Mouse (Mus musculus) olfactory bulb, adult 2 months (tissue): Measurements from ENCODE around the gene Gpx3. TPM values are rescaled to one million over a fixed set of nuclear protein-coding genes. Genes with fewer than 3 reads are reported as not detected.

Experiments used
- H3K27ac ChIP-seq: fragments of 200-500 bp; 2 replicates; pipeline ENCODE4 v1.5.1; 2012; ENCODE audit warnings: low read depth, low read length; ENCODE audit not compliant: insufficient read depth
- H3K4me1 ChIP-seq: fragments of 200-500 bp; 2 replicates; pipeline ENCODE4 v1.6.1; 2012; ENCODE audit warnings: low read length; ENCODE audit not compliant: control insufficient read depth, insufficient read depth
- H3K4me3 ChIP-seq: fragments of 200-500 bp; 2 replicates; pipeline ENCODE4 v1.5.1; 2012; ENCODE audit warnings: mild to moderate bottlenecking, low read depth, low read length, moderate library complexity; ENCODE audit not compliant: insufficient read depth
- CTCF ChIP-seq: fragments of 200-500 bp; IDR thresholded peaks from 2 replicates; pipeline ENCODE4 v1.5.1; 2012; ENCODE audit warnings: low read depth, mild to moderate bottlenecking, low read length, moderate library complexity; ENCODE audit not compliant: insufficient read depth
- POLR2A ChIP-seq: fragments of 200-500 bp; IDR thresholded peaks from 2 replicates; pipeline ENCODE4 v1.6.1; 2012; ENCODE audit warnings: mild to moderate bottlenecking, low read depth, low read length, moderate library complexity; ENCODE audit not compliant: insufficient read depth
- WGBS: fragments of 180-500 bp; shearing (Covaris S2); methylation state at CpG from one replicate; pipeline ENCODE4 v1.1.7; 2018; 5-methylcytosine and 5-hydroxymethylcytosine counted together
- polyA plus RNA-seq: library from polyadenylated mRNA; stranded (reverse); fragments of >200 nt; gene quantifications from 2 replicates; pipeline ENCODE4 v1.2.4, GENCODE M21; 2012; ENCODE audit warnings: low replicate concordance; ENCODE audit not compliant: missing spikeins, insufficient read depth, insufficient read length

Gpx3 gene
- polyA plus RNA-seq, 1 experiment, result not detected

GRCm38 (mm10) chr11:54930318-54930979, 28.2 kb downstream of the Gpx3 start:
- no peak overlapping the region for H3K27ac ChIP-seq
- TF ChIP-seq CTCF (peak; percentile 35; the same call in 1 of the 2 replicates), POLR2A (no peak)
- WGBS, result 60% methylated on average over 7 of the region's 7 CpGs

GRCm38 (mm10) chr11:54931405-54932093, 29.3 kb downstream of the Gpx3 start:
- no peak overlapping the region for H3K4me3 ChIP-seq
- no peak overlapping the region for H3K27ac ChIP-seq
- H3K4me1 ChIP-seq, result 0 out of 2 replicates have a peak, but pooled peaks cover 4% of the 10 kb centered on the region
- WGBS, result 62% methylated on average over 5 of the region's 5 CpGs
- no peak for TF ChIP-seq POLR2A
- TF ChIP-seq CTCF, result no peak

More at GRCm38 (mm10) chr11:54930318-54930979, 28.2 kb downstream of the Gpx3 start:
- Histone ChIP-seq H3K4me1 (no peaks in the 10 kb centered on the region), H3K4me3 (no peak overlapping the region)

- no peak overlapping the region for H3K4me3 ChIP-seq
- no peak overlapping the region for H3K27ac ChIP-seq
- 90% methylated on average over 6 of the region's 6 CpGs for WGBS
- no peak for TF ChIP-seq POLR2A
- TF ChIP-seq CTCF, result 0 out of 2 replicates have a peak, but pooled peaks have one; percentile 12
- 0 out of 2 replicates have a peak, but pooled peaks cover 4% of the 10 kb centered on the region for H3K4me1 ChIP-seq
These were observed 30.3 kb downstream of the Gpx3 start for GRCm38 (mm10) chr11:54932540-54932939.

DNA sequence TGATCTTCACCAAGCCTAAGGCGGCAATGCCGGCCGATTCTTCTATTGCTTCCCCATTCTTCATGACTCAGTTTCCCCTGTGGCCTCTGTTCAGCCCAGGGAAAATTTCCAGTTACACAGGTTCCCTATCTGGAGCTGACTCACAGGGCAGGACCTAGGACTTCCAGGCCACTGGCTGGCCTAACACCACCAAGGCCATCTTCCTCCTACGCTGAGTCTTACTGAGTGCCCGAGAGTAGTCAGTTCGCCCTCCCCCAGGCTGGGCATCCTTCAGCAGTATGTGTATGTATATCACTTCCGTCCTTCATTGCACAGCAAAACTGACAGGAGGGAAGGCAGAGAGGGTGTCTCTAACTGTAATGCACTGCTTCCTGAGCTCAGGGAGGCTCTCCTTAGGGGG, 31.9 kb downstream of the Gpx3 start:
- no peak for TF ChIP-seq POLR2A
- TF ChIP-seq CTCF, result no peak
- 0 out of 2 replicates have a peak, but pooled peaks cover 4% of the 10 kb centered on the region for H3K4me1 ChIP-seq
- WGBS, result 98% methylated on average over 7 of the region's 7 CpGs
- H3K4me3 ChIP-seq, result no peak overlapping the region
- no peak overlapping the region for H3K27ac ChIP-seq

- 55% methylated on average over 12 of the region's 12 CpGs for WGBS
- Histone ChIP-seq H3K4me3 (no peak overlapping the region), H3K27ac (no peak overlapping the region), H3K4me1 (peaks cover 17% of the 10 kb centered on the region)
- TF ChIP-seq POLR2A, result no peak
- no peak for TF ChIP-seq CTCF
These were observed 34.0 kb downstream of the Gpx3 start for GRCm38 (mm10) chr11:54936035-54936770.

DNA sequence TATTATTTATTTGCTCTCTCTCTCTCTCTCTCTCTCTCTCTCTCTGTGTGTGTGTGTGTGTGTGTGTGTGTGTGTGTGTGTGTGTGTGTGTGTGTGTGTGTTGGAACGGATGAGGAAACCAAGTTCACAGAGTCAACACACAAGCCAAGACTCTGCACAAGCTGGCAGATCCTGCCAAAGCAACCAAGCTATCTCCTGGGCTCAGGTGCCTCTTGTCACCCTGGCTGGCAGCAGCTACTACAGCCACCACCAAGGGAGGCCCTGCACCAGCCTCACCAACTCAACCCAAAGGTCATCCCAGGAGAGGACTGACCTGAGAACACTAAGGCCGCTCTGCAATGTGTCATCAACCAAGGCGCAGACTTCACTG, 34.5 kb downstream of the Gpx3 start:
- H3K4me3 ChIP-seq, result no peak overlapping the region
- TF ChIP-seq POLR2A (no peak), CTCF (no peak)
- no peak overlapping the region for H3K27ac ChIP-seq
- H3K4me1 ChIP-seq, result peaks cover 17% of the 10 kb centered on the region
- 93% methylated on average over 3 of the region's 3 CpGs for WGBS

DNA sequence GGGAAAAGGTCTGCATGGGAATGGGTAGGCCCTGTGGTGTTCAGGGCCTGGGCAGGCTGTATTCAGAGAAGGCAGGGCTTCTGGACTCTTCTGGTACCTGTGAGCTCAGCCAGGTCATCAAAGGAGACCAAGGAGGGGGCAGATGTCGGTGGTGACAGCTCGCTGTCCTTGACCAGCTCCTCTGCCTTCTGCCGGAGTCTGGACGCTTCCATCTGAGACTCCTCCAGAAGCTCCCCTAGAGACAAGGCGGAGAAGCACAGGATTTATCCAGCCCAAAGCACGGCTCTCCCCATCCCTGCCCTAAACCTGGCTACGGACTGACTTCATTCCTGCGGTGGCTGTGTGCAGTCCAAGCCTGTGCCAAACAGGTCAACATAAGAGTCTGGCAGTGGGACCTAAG, 37.2 kb downstream of the Gpx3 start:
- no peak overlapping the region for H3K27ac ChIP-seq
- 80% methylated on average over 8 of the region's 8 CpGs for WGBS

DNA sequence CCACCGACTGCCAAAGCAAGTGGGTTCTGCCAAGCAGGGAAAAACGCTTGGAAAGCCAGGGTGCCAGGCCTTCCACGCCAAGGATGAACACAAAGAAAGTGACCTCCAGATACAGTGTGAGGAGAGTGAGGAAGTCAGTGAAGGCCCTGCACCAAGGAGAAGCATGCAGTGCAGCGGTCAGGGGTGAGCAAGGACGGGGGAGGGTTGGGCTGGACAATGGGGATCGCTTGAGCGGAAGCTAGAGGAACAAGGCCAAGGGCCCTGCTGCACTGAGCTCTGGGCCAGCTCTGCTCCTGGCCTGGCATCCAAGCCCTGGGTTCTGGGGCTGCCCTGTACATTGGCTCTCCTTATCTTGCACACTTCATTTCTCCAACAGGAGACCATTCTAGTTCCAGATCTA, 37.8 kb downstream of the Gpx3 start:
- peaks cover 25% of the 10 kb centered on the region for H3K4me1 ChIP-seq
- H3K4me3 ChIP-seq, result no peak overlapping the region
- WGBS, result 49% methylated on average over 7 of the region's 7 CpGs
- H3K27ac ChIP-seq, result no peak overlapping the region
- no peak for TF ChIP-seq CTCF
- no peak for TF ChIP-seq POLR2A

More for the DNA sequence above, 37.2 kb downstream of the Gpx3 start:
- no peak overlapping the region for H3K4me3 ChIP-seq
- TF ChIP-seq POLR2A (no peak), CTCF (no peak)
- peaks cover 25% of the 10 kb centered on the region for H3K4me1 ChIP-seq

DNA sequence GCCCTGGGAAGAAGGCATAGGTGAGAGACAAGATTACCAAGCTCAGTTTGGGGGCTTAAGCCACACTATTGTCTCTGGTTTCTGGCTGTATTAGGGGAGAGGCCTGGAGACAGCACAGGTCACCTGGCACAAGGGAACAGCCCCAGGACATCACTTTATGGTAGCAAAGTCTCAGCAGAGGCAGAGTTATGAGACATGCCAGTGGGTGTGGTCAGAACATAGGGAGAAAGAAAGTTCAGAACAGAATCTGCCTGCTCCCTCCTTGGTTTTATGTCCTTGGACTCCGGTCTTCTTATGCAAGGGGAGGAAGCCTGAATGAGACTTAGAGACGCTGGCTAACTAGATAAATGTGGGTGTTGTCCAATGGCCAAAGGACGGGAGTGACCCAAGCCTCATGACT, 42.4 kb downstream of the Gpx3 start:
- no peak overlapping the region for H3K27ac ChIP-seq
- TF ChIP-seq CTCF (no peak), POLR2A (no peak)
- WGBS, result 81% methylated on average over 3 of the region's 3 CpGs
- no peak overlapping the region for H3K4me3 ChIP-seq
- peaks cover 18% of the 10 kb centered on the region for H3K4me1 ChIP-seq
